Mouse (Mus musculus) lung, postnatal 0 days (tissue): ENCODE results near the gene 4930558K02Rik. TPM values are rescaled to one million over a fixed set of nuclear protein-coding genes. Genes with fewer than 3 reads are reported as not detected.

ENCODE experiments used
- ATAC-seq: fragments of 200-750 bp; cut with Nextera tagmentation; 2 replicates; pipeline ENCODE4 v1.8.0; 2017; ENCODE audit warnings: moderate library complexity
- DNase-seq: peaks from one replicate; pipeline ENCODE4 v3.0.0-alpha.2; 2016; ENCODE audit warnings: low spot score
- H3K27ac ChIP-seq: fragments of 300-500 bp; sonication (generic); 2 replicates; pipeline ENCODE4 v1.5.1; 2014; ENCODE audit warnings: antibody characterized with exemption, mild to moderate bottlenecking, low read length, mixed read lengths
- H3K27me3 ChIP-seq: fragments of 300-500 bp; sonication (generic); replicated peaks from 2 replicates; pipeline ENCODE4 v1.6.1; 2014; ENCODE audit warnings: low read length, mixed read lengths; ENCODE audit not compliant: insufficient read depth
- H3K36me3 ChIP-seq: fragments of 300-500 bp; sonication (generic); 2 replicates; pipeline ENCODE4 v1.6.1; 2014; ENCODE audit warnings: low read length, mixed read lengths; ENCODE audit not compliant: insufficient read depth
- H3K4me1 ChIP-seq: fragments of 300-500 bp; sonication (generic); 2 replicates; pipeline ENCODE4 v1.6.1; 2014; ENCODE audit warnings: antibody characterized with exemption, low read depth, low read length, mixed read lengths; ENCODE audit not compliant: insufficient read depth
- H3K4me2 ChIP-seq: fragments of 300-500 bp; sonication (generic); replicated peaks from 2 replicates; pipeline ENCODE4 v1.6.1; 2014; ENCODE audit warnings: low read depth, mild to moderate bottlenecking, low read length, moderate library complexity, mixed read lengths
- H3K4me3 ChIP-seq: fragments of 300-500 bp; sonication (generic); 2 replicates; pipeline ENCODE4 v1.5.1; 2014; ENCODE audit warnings: low read depth, low read length
- H3K9ac ChIP-seq: fragments of 300-500 bp; sonication (generic); replicated peaks from 2 replicates; pipeline ENCODE4 v1.6.1; 2014; ENCODE audit warnings: low read depth, mild to moderate bottlenecking
- H3K9me3 ChIP-seq: fragments of 300-500 bp; sonication (generic); 2 replicates; pipeline ENCODE4 v1.6.1; 2016; ENCODE audit warnings: low read length, mixed read lengths
- CTCF ChIP-seq: IDR thresholded peaks from 2 replicates; pipeline ENCODE4 v1.5.1; 2016; ENCODE audit warnings: antibody characterized with exemption, mild to moderate bottlenecking
- EP300 ChIP-seq: IDR thresholded peaks from 2 replicates; pipeline ENCODE4 v1.6.1; 2016; ENCODE audit warnings: antibody characterized with exemption, mild to moderate bottlenecking, control low read depth
- WGBS: fragments of 180-500 bp; shearing (Covaris S2); extraction: QIAGEN DNeasy Blood & Tissue Kit; methylation state at CpG from one replicate; pipeline ENCODE4 v1.1.7; 2014; 5-methylcytosine and 5-hydroxymethylcytosine counted together
- polyA plus RNA-seq: library from polyadenylated mRNA; unstranded; fragments of >200 nt; fragmentation: Nextera tagmentation; extraction: Ambion mirVana; gene quantifications from 2 replicates; pipeline ENCODE4 v1.2.1, GENCODE M21; 2015

4930558K02Rik gene
- polyA plus RNA-seq, 1 experiment from 2014 or later, result not detected

DNA sequence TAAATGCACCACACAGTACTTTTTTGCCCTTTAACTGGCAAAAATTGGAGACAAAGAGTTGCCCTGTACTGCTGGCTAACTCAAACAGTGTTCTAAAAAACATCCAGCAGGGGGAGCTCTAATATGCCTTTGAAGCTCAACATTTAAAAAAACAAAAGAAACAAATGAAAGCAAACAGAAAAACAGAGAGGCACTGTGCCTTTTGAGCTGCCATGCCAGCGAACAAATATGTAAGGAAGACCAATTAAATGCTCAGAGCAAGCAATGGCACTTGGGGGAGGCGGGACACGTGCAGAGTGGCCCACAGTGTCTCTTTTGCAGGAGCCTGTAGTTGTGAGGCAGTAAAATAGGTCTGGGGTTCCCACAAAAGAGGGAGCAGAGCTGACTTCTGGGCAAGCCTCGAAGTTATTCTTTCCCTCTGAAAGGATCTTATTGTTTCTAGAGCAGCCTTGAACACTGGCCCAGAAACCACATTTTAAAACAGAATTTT, 20.5 kb upstream of the 4930558K02Rik start:
- Histone ChIP-seq H3K9me3 (no peaks in the 10 kb centered on the region), H3K36me3 (no peaks in the 10 kb centered on the region), H3K27ac (peak overlapping the region; percentile 34; the same call in 1 of the 2 replicates), H3K9ac (no peak overlapping the region), H3K27me3 (no peaks in the 10 kb centered on the region), H3K4me2 (peak overlapping the region; percentile 20), H3K4me3 (no peak overlapping the region), H3K4me1 (peaks cover 13% of the 10 kb centered on the region; the same call in 1 of the 2 replicates)
- TF ChIP-seq CTCF, result peak; percentile 83
- TF ChIP-seq EP300, result no peak
- 4% methylated on average over 4 of the region's 4 CpGs for WGBS
- DNase-seq (peak; percentile 91), ATAC-seq (peak; percentile 41)

DNA sequence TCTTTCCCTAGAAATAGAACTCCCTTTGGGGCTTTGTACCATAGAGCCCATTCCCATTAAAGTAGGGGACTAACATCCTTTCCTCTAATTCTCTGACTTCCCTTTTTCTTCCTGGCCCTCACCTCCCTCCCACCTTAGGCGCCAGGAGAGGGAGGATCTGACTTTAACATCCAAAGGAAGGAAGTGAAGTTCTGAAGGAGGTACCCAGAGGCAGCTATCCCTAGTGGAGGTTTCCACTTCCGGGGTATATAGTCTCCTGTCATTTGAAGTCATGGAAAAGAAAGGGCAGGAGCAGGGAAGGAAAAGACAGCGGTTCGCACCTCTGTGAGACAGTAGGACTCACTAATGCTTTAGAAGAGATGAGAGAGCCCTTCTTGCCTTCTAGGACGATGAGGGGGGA, 19.9 kb upstream of the 4930558K02Rik start:
- TF ChIP-seq EP300 (no peak), CTCF (no peak)
- H3K9me3 ChIP-seq, result no peaks in the 10 kb centered on the region
- no peaks in the 10 kb centered on the region for H3K27me3 ChIP-seq
- H3K4me1 ChIP-seq, result peaks cover 7% of the 10 kb centered on the region; the same call in 1 of the 2 replicates
- no peak overlapping the region; the same call in 1 of the 2 replicates for H3K4me2 ChIP-seq
- no peak overlapping the region for H3K9ac ChIP-seq
- H3K36me3 ChIP-seq, result no peaks in the 10 kb centered on the region
- no peak overlapping the region for H3K4me3 ChIP-seq
- DNase-seq (no peak), ATAC-seq (0 out of 2 replicates have a peak, but pooled peaks have one; percentile 17)
- 30% methylated on average over 5 of the region's 5 CpGs for WGBS
- H3K27ac ChIP-seq, result peak overlapping the region; percentile 27; the same call in 1 of the 2 replicates

DNA sequence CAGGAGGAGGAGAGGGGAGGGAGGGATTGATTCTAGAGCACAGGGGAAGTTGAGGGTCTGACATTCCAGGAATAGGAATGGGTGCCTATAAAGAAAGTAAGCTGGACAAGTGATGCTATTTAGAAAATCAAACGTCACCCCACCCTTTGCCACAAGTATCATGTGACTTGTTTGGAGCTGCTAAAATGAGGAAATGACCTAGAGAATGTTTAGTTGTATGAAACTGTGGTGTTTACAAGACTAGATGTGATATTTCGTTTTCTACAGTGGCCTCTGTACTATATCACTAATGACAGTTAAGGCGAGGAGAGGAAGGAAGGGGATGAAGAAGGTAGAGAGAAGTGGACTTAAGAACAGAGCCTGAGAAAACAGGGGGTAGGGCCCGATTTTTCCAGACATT, 19.3 kb upstream of the 4930558K02Rik start:
- Histone ChIP-seq H3K9me3 (no peaks in the 10 kb centered on the region), H3K4me2 (no peak overlapping the region), H3K27ac (0 out of 2 replicates have a peak overlapping the region, but pooled peaks have one; percentile 27), H3K27me3 (no peaks in the 10 kb centered on the region), H3K9ac (no peak overlapping the region), H3K4me3 (no peak overlapping the region), H3K4me1 (peaks cover 3% of the 10 kb centered on the region; the same call in 1 of the 2 replicates), H3K36me3 (no peaks in the 10 kb centered on the region)
- 44% methylated on average over 4 of the region's 4 CpGs for WGBS
- TF ChIP-seq CTCF, result no peak
- TF ChIP-seq EP300, result no peak
- DNase-seq, result peak; percentile 47
- no peak for ATAC-seq

DNA sequence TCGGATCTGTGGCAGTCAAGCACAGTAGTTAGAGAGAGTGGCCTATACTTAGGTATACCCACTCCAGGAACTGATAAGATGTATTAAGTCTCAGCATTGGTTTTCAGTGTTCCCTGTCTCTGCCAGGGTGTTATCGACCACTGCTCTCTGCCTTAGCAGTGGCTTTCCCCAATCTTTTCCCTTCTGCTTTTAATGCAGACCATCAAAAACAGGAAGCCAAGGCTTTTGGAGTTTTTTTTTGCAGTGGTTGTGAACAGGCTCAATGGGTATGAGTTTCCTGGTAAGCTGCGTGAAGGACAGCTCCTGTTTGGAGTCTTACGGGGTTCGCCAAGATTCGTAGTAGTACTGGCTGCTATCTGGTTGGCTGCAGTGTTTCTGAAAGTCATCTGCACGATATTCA, 13.0 kb upstream of the 4930558K02Rik start:
- Histone ChIP-seq H3K9me3 (no peaks in the 10 kb centered on the region), H3K27ac (no peak overlapping the region), H3K27me3 (no peaks in the 10 kb centered on the region), H3K4me3 (no peak overlapping the region), H3K4me2 (no peak overlapping the region), H3K9ac (no peak overlapping the region), H3K4me1 (no peaks in the 10 kb centered on the region), H3K36me3 (no peaks in the 10 kb centered on the region)
- TF ChIP-seq CTCF, result no peak
- no peak for TF ChIP-seq EP300
- 77% methylated on average over 7 of the region's 7 CpGs for WGBS
- DNase-seq (no peak), ATAC-seq (no peak)

DNA sequence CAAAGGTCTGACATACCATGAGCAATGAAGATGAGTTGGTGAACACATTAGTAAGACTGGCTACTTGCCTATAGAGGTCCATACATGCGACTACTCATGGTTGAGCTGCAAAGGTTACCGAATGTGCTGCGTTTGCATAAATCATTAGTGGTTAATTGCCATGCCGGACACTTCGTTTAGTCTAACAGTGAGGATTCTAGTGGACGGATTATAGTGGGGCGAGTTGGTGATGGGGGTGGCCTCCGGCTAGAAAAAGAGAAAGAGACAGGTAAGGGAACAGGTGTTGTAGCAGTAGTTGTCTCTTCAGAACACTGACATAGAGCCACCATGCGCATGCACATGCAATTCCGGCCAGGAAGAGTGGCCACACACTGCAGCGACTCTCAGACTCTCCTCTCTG, 12.4 kb upstream of the 4930558K02Rik start:
- WGBS, result 93% methylated on average over 11 of the region's 11 CpGs
- TF ChIP-seq EP300 (no peak), CTCF (no peak)
- Histone ChIP-seq H3K9me3 (no peaks in the 10 kb centered on the region), H3K27ac (no peak overlapping the region), H3K4me3 (no peak overlapping the region), H3K36me3 (no peaks in the 10 kb centered on the region), H3K4me1 (no peaks in the 10 kb centered on the region), H3K4me2 (no peak overlapping the region), H3K27me3 (no peaks in the 10 kb centered on the region), H3K9ac (no peak overlapping the region)
- ATAC-seq, result no peak
- DNase-seq, result no peak

DNA sequence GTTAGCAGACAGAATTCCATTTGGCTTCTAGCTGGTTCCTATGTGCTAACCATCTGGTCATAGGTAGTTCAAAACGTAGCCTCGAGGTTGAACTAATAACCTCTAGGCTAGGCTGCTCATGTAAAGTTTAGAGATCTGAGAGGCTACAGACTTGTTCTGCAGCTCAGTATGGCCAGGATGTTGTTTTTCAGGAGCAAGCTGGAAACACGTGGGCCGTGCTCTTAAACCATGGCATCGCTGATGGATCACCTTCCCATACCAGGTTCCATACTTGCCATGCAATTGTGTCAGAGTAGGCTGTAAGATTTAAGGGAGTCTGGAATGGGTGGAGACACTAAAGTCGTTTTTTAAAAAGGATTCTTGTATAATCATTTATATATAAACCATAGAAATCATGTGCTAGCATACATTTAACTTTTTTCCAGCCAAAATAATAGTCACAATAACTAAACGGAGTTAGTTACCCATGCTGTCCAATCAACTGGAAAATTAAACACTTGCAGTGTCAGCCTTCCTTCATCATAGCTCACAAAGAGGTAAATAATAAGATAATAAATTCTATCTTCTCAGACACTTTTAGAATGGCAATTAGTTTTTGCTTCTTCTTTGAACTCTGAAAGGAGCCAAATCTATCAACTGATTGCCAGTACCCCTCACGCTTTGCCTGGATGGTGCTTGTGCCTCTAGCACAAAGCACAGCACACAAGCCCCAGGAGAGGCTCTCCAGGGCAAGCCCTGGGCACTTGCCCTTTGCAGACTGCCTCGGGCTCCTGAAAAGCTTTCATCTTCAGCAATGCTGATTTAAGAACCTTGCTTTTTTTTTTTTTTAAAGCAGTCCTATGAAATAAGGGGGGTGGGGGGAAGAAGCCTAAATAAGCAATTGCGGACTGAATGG, 11.5 kb upstream of the 4930558K02Rik start:
- no peak for ATAC-seq
- H3K27ac ChIP-seq, result no peak overlapping the region
- no peaks in the 10 kb centered on the region for H3K27me3 ChIP-seq
- H3K4me2 ChIP-seq, result no peak overlapping the region
- H3K36me3 ChIP-seq, result no peaks in the 10 kb centered on the region
- no peaks in the 10 kb centered on the region for H3K4me1 ChIP-seq
- H3K9ac ChIP-seq, result no peak overlapping the region
- TF ChIP-seq EP300, result no peak
- TF ChIP-seq CTCF, result no peak
- DNase-seq, result no peak
- H3K9me3 ChIP-seq, result no peaks in the 10 kb centered on the region
- no peak overlapping the region for H3K4me3 ChIP-seq
- 63% methylated on average over 10 of the region's 10 CpGs for WGBS
